Mouse (Mus musculus) hindbrain, postnatal 0 days (tissue): ENCODE results near the gene Sorbs1. TPM values are rescaled to one million over a fixed set of nuclear protein-coding genes. Genes with fewer than 3 reads are reported as not detected.

Experiments
- ATAC-seq: fragments of 200-750 bp; cut with Nextera tagmentation; 2 replicates; pipeline ENCODE4 v1.8.0; 2017; ENCODE audit warnings: mild to moderate bottlenecking, moderate TSS enrichment, moderate library complexity
- DNase-seq: peaks from one replicate; pipeline ENCODE4 v3.0.0-alpha.2; 2015; ENCODE audit warnings: low spot score
- H3K27ac ChIP-seq: fragments of 300-500 bp; sonication (generic); 2 replicates; pipeline ENCODE4 v1.5.1; 2014; ENCODE audit warnings: mild to moderate bottlenecking
- H3K27me3 ChIP-seq: fragments of 300-500 bp; sonication (generic); 2 replicates; pipeline ENCODE4 v1.6.1; 2014; ENCODE audit warnings: low read length, mixed read lengths; ENCODE audit not compliant: insufficient read depth
- H3K36me3 ChIP-seq: fragments of 300-500 bp; sonication (generic); 2 replicates; pipeline ENCODE4 v1.6.1; 2014; ENCODE audit warnings: low read length, mixed read lengths; ENCODE audit not compliant: insufficient read depth
- H3K4me1 ChIP-seq: fragments of 300-500 bp; sonication (generic); 2 replicates; pipeline ENCODE4 v1.6.1; 2014; ENCODE audit warnings: antibody characterized with exemption, low read length, mixed read lengths; ENCODE audit not compliant: insufficient read depth
- H3K4me2 ChIP-seq: fragments of 300-500 bp; sonication (generic); 2 replicates; pipeline ENCODE4 v1.6.1; 2014; ENCODE audit warnings: low read depth, mild to moderate bottlenecking, low read length, moderate library complexity, mixed read lengths
- H3K4me3 ChIP-seq: fragments of 300-500 bp; sonication (generic); 2 replicates; pipeline ENCODE4 v1.5.1; 2014; ENCODE audit warnings: low read length
- H3K9ac ChIP-seq: fragments of 300-500 bp; sonication (generic); replicated peaks from 2 replicates; pipeline ENCODE4 v1.6.1; 2014; ENCODE audit warnings: mild to moderate bottlenecking, low read length, moderate library complexity, mixed read lengths
- H3K9me3 ChIP-seq: fragments of 300-500 bp; sonication (generic); 2 replicates; pipeline ENCODE4 v1.6.1; 2016; ENCODE audit warnings: low read length, mixed read lengths
- CTCF ChIP-seq: IDR thresholded peaks from 2 replicates; pipeline ENCODE4 v1.5.1; 2016; ENCODE audit warnings: antibody characterized with exemption, control low read depth, low read depth
- WGBS: fragments of 180-500 bp; shearing (Covaris S2); extraction: QIAGEN DNeasy Blood & Tissue Kit; methylation state at CpG from one replicate; pipeline ENCODE4 v1.1.7; 2014; 5-methylcytosine and 5-hydroxymethylcytosine counted together
- polyA plus RNA-seq: library from polyadenylated mRNA; unstranded; fragments of >200 nt; fragmentation: Nextera tagmentation; extraction: Ambion mirVana; gene quantifications from 2 replicates; pipeline ENCODE4 v1.2.1, GENCODE M21; 2015
- total RNA-seq: library from RNA; depleted of rRNA; stranded (reverse); fragments of >200 nt; gene quantifications from 2 replicates; pipeline ENCODE4 v1.2.3, GENCODE M21; 2014

Gene Sorbs1
- total and polyA plus RNA-seq, 2 experiments from 2014 or later: 52.4 to 70.4 TPM

GRCm38 (mm10) chr19:40514376-40514775 lies 797 bp upstream of the Sorbs1 start:
- Histone ChIP-seq H3K4me3 (no peak overlapping the region), H3K9me3 (no peaks in the 10 kb centered on the region), H3K4me2 (no peak overlapping the region), H3K36me3 (no peaks in the 10 kb centered on the region), H3K4me1 (peaks cover 21% of the 10 kb centered on the region), H3K9ac (no peak overlapping the region), H3K27ac (no peak overlapping the region), H3K27me3 (no peaks in the 10 kb centered on the region)
- DNase-seq (no peak), ATAC-seq (no peak)
- no peak for TF ChIP-seq CTCF
- WGBS: 83% methylated on average over 7 of the region's 7 CpGs

GRCm38 (mm10) chr19:40512500-40513421 lies 818 bp downstream of the Sorbs1 start:
- Histone ChIP-seq H3K4me2 (peak overlapping the region; percentile 73), H3K36me3 (no peaks in the 10 kb centered on the region), H3K4me1 (peaks cover 21% of the 10 kb centered on the region), H3K9ac (peak overlapping the region; percentile 83), H3K9me3 (no peaks in the 10 kb centered on the region), H3K27ac (peak overlapping the region; percentile 85), H3K4me3 (peak overlapping the region; percentile 74), H3K27me3 (no peaks in the 10 kb centered on the region)
- ATAC-seq (peak; percentile 31), DNase-seq (peak; percentile 65)
- TF ChIP-seq CTCF: no peak
- under 1% methylated on average over 33 of the region's 34 CpGs for WGBS

GRCm38 (mm10) chr19:40511679-40512309 lies 1.8 kb downstream of the Sorbs1 start:
- H3K36me3 ChIP-seq: no peaks in the 10 kb centered on the region
- H3K4me3 ChIP-seq: peak overlapping the region; percentile 74
- H3K27me3 ChIP-seq: no peaks in the 10 kb centered on the region
- peak overlapping the region; percentile 85 for H3K27ac ChIP-seq
- H3K9me3 ChIP-seq: no peaks in the 10 kb centered on the region
- H3K9ac ChIP-seq: peak overlapping the region; percentile 83; the same call in 1 of the 2 replicates
- no peak for ATAC-seq
- no peak for DNase-seq
- peaks cover 21% of the 10 kb centered on the region for H3K4me1 ChIP-seq
- peak overlapping the region; percentile 73 for H3K4me2 ChIP-seq
- TF ChIP-seq CTCF: no peak
- 15% methylated on average over 5 of the region's 5 CpGs for whole genome bisulfite sequencing

GRCm38 (mm10) chr19:40511100-40511439 lies 2.5 kb downstream of the Sorbs1 start:
- no peaks in the 10 kb centered on the region for H3K9me3 ChIP-seq
- DNase-seq (no peak), ATAC-seq (no peak)
- 54% methylated on average over 8 of the region's 8 CpGs for WGBS
- no peaks in the 10 kb centered on the region for H3K27me3 ChIP-seq
- no peak overlapping the region; the same call in 1 of the 2 replicates for H3K9ac ChIP-seq
- TF ChIP-seq CTCF: no peak
- H3K4me3 ChIP-seq: peak overlapping the region; percentile 13; the same call in 1 of the 2 replicates
- H3K36me3 ChIP-seq: no peaks in the 10 kb centered on the region
- H3K4me1 ChIP-seq: peaks cover 21% of the 10 kb centered on the region
- H3K27ac ChIP-seq: no peak overlapping the region; the same call in 1 of the 2 replicates
- peak overlapping the region; percentile 73 for H3K4me2 ChIP-seq

- Histone ChIP-seq H3K9ac (no peak overlapping the region; the same call in 1 of the 2 replicates), H3K4me2 (peak overlapping the region; percentile 73), H3K9me3 (no peaks in the 10 kb centered on the region), H3K27ac (peak overlapping the region; percentile 45; the same call in 1 of the 2 replicates), H3K4me1 (peaks cover 21% of the 10 kb centered on the region), H3K4me3 (peak overlapping the region; percentile 13; the same call in 1 of the 2 replicates), H3K36me3 (no peaks in the 10 kb centered on the region), H3K27me3 (no peaks in the 10 kb centered on the region)
- no peak for TF ChIP-seq CTCF
- no peak for DNase-seq
- ATAC-seq: no peak
- WGBS: 66% methylated on average over 13 of the region's 13 CpGs
Observed at GRCm38 (mm10) chr19:40510387-40511099, 3.0 kb downstream of the Sorbs1 start.

GRCm38 (mm10) chr19:40509274-40509673 lies 4.3 kb downstream of the Sorbs1 start:
- Histone ChIP-seq H3K9ac (no peak overlapping the region), H3K4me1 (peaks cover 21% of the 10 kb centered on the region), H3K4me2 (no peak overlapping the region), H3K4me3 (no peak overlapping the region), H3K27ac (no peak overlapping the region), H3K36me3 (no peaks in the 10 kb centered on the region), H3K9me3 (no peaks in the 10 kb centered on the region), H3K27me3 (no peaks in the 10 kb centered on the region)
- TF ChIP-seq CTCF: peak; percentile 12; the same call in 1 of the 2 replicates
- WGBS: 66% methylated on average over 2 of the region's 2 CpGs
- ATAC-seq (no peak), DNase-seq (no peak)
